Mouse (Mus musculus): ENCODE results near the gene Kcna7. TPM values are rescaled to one million over a fixed set of nuclear protein-coding genes. Genes with fewer than 3 reads are reported as not detected.

Gene Kcna7
- polyA plus RNA-seq, 1 experiment from 2014 or later = 0.11 TPM

DNA sequence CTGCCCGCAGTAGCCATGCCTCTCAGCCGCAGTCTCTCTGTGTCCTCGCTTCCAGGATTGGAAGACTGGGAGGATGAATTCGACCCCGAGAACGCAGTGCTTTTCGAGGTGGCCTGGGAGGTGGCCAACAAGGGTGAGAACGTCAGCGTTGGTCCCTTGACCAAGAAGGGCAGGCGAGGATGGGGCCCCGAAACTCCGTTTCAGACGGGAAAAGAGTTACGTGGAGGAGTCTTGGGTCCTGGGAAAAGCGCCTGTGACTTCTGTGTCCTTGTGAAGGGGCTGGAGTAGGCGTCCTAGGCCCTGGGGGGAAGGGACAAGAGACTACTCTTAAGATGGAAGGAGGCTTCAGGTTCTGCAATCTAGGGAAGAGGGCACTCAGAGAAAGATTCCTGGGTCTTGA, 29.6 kb downstream of the Kcna7 start:
- Histone ChIP-seq H3K4me2 (ENCODE audit: low read depth, low read length) (peak overlapping the region; percentile 72), H3K36me3 (ENCODE audit: control insufficient read depth, insufficient read depth, low read length) (peaks cover 3% of the 10 kb centered on the region; the same call in 1 of the 2 replicates), H3K9ac (ENCODE audit: low read depth, low read length) (peak overlapping the region; percentile 91), H3K27ac (ENCODE audit: low read length) (peak overlapping the region; percentile 78), H3K9me3 (ENCODE audit: control insufficient read depth, low read length) (no peaks in the 10 kb centered on the region), H3K4me3 (ENCODE audit: low read length) (peak overlapping the region; percentile 71), H3K27me3 (replicated peaks; ENCODE audit: control insufficient read depth, insufficient read depth, low read length) (no peaks in the 10 kb centered on the region), H3K4me1 (ENCODE audit: control insufficient read depth, insufficient read depth, low read length) (peaks cover 35% of the 10 kb centered on the region)
- 2% methylated on average over 16 of the region's 16 CpGs for WGBS
- peak; percentile 4; the same call in 1 of the 2 replicates for ATAC-seq

DNA sequence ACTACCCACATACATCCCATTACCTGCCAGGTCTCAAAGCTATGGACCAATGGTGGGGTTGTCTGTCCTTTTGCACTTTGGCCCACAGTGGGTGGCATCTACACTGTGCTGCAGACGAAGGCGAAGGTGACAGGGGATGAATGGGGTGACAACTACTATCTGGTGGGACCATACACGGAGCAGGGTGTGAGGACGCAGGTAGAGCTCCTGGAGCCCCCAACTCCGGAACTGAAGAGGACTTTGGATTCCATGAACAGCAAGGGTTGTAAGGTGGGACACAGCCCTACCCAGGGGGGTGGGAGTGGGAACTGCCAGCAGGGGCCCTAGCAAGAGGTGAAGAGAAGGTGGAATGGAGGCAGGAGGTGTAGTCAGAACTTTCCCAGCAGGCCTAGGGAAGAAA, 31.0 kb downstream of the Kcna7 start:
- Histone ChIP-seq H3K36me3 (ENCODE audit: control insufficient read depth, insufficient read depth, low read length) (no peaks in the 10 kb centered on the region; the same call in 1 of the 2 replicates), H3K27ac (ENCODE audit: low read length) (no peak overlapping the region), H3K27me3 (replicated peaks; ENCODE audit: control insufficient read depth, insufficient read depth, low read length) (no peaks in the 10 kb centered on the region), H3K9ac (ENCODE audit: low read depth, low read length) (peak overlapping the region; percentile 91; the same call in 1 of the 2 replicates), H3K4me2 (ENCODE audit: low read depth, low read length) (peak overlapping the region; percentile 72), H3K4me3 (ENCODE audit: low read length) (no peak overlapping the region), H3K9me3 (ENCODE audit: control insufficient read depth, low read length) (no peaks in the 10 kb centered on the region), H3K4me1 (ENCODE audit: control insufficient read depth, insufficient read depth, low read length) (peaks cover 35% of the 10 kb centered on the region)
- no peak for ATAC-seq
- WGBS = 90% methylated on average over 5 of the region's 5 CpGs

- 0 out of 2 replicates have a peak overlapping the region, but pooled peaks have one; percentile 91 for H3K9ac ChIP-seq (ENCODE audit: low read depth, low read length)
- 50% methylated on average over 6 of the region's 6 CpGs for WGBS
- no peaks in the 10 kb centered on the region; the same call in 1 of the 2 replicates for H3K36me3 ChIP-seq (ENCODE audit: control insufficient read depth, insufficient read depth, low read length)
Measured at GRCm38 (mm10) chr7:45437046-45437445, 31.6 kb downstream of the Kcna7 start.

DNA sequence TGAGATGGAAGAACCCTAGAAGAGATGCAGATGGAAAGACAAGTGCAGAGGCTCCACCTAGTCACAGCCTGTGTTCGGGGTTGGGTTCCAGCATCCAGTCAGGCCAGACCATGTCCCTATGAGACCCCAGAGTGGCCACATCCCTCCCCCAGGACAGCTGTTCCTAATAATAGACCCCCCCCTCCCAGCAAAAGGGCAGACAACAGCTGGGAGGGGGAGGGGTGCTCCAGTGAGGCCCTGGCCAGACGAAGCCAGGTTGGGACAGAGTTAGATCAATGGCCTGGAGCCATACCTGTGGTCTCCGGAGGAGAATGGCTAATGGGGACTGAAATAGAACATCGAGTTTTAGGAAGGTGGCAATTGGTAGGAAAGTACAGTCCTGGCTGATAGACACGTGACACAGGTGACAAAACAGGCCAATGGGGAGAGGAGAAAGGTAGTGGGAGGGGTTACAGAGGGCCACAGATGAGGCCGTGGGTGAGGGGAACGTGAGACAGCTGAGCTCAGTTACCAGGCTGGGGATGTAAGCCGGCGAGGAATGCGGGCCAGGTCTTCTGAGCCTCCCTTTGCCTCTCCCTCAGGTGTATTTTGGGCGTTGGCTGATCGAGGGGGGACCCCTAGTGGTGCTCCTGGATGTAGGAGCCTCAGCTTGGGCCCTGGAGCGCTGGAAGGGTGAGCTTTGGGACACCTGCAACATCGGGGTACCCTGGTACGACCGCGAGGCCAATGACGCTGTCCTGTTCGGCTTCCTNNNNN, 32.2 kb downstream of the Kcna7 start, which contains the start of gene Ruvbl2:
Gene Ruvbl2, minus strand, starts transcription at position 576 of the 756 bp plus-strand sequence.
- Histone ChIP-seq H3K27ac (ENCODE audit: low read length) (no peak within 1 kb of the TSS), H3K27me3 (replicated peaks; ENCODE audit: control insufficient read depth, insufficient read depth, low read length) (no peaks in the 10 kb centered on the region), H3K4me3 (ENCODE audit: low read length) (no peak within 1 kb of the TSS), H3K9ac (ENCODE audit: low read depth, low read length) (peak within 1 kb of the TSS; percentile 18; the same call in 1 of the 2 replicates), H3K36me3 (ENCODE audit: control insufficient read depth, insufficient read depth, low read length) (no peaks in the 10 kb centered on the region; the same call in 1 of the 2 replicates), H3K4me2 (ENCODE audit: low read depth, low read length) (peak within 1 kb of the TSS; percentile 34), H3K9me3 (ENCODE audit: control insufficient read depth, low read length) (no peaks in the 10 kb centered on the region), H3K4me1 (ENCODE audit: control insufficient read depth, insufficient read depth, low read length) (peaks cover 33% of the 10 kb centered on the region)
- ATAC-seq = no peak
- 26% methylated on average over 19 of the region's 19 CpGs for WGBS

More at GRCm38 (mm10) chr7:45437046-45437445, 31.6 kb downstream of the Kcna7 start:
- H3K4me3 ChIP-seq (ENCODE audit: low read length) = no peak overlapping the region
- no peaks in the 10 kb centered on the region for H3K27me3 ChIP-seq (replicated peaks; ENCODE audit: control insufficient read depth, insufficient read depth, low read length)
- peaks cover 35% of the 10 kb centered on the region for H3K4me1 ChIP-seq (ENCODE audit: control insufficient read depth, insufficient read depth, low read length)
- no peak for ATAC-seq
- H3K27ac ChIP-seq (ENCODE audit: low read length) = no peak overlapping the region
- H3K4me2 ChIP-seq (ENCODE audit: low read depth, low read length) = no peak overlapping the region
- no peaks in the 10 kb centered on the region for H3K9me3 ChIP-seq (ENCODE audit: control insufficient read depth, low read length)

GRCm38 (mm10) chr7:45443526-45444420, 38.3 kb downstream of the Kcna7 start:
- Histone ChIP-seq H3K4me1 (ENCODE audit: control insufficient read depth, insufficient read depth, low read length) (no peaks in the 10 kb centered on the region), H3K9ac (ENCODE audit: low read depth, low read length) (no peak overlapping the region), H3K27me3 (replicated peaks; ENCODE audit: control insufficient read depth, insufficient read depth, low read length) (no peaks in the 10 kb centered on the region), H3K4me3 (ENCODE audit: low read length) (no peak overlapping the region), H3K4me2 (ENCODE audit: low read depth, low read length) (no peak overlapping the region), H3K27ac (ENCODE audit: low read length) (no peak overlapping the region), H3K9me3 (ENCODE audit: control insufficient read depth, low read length) (no peaks in the 10 kb centered on the region), H3K36me3 (ENCODE audit: control insufficient read depth, insufficient read depth, low read length) (peaks cover 7% of the 10 kb centered on the region; the same call in 1 of the 2 replicates)
- WGBS = 78% methylated on average over 22 of the region's 22 CpGs
- no peak for ATAC-seq

GRCm38 (mm10) chr7:45446589-45446988, 41.1 kb downstream of the Kcna7 start:
- no peak overlapping the region for H3K27ac ChIP-seq (ENCODE audit: low read length)
- no peaks in the 10 kb centered on the region for H3K27me3 ChIP-seq (replicated peaks; ENCODE audit: control insufficient read depth, insufficient read depth, low read length)
- H3K4me1 ChIP-seq (ENCODE audit: control insufficient read depth, insufficient read depth, low read length) = no peaks in the 10 kb centered on the region
- H3K4me2 ChIP-seq (ENCODE audit: low read depth, low read length) = no peak overlapping the region
- no peak for ATAC-seq
- no peak overlapping the region for H3K4me3 ChIP-seq (ENCODE audit: low read length)
- H3K36me3 ChIP-seq (ENCODE audit: control insufficient read depth, insufficient read depth, low read length) = peaks cover 7% of the 10 kb centered on the region; the same call in 1 of the 2 replicates
- H3K9me3 ChIP-seq (ENCODE audit: control insufficient read depth, low read length) = no peaks in the 10 kb centered on the region
- H3K9ac ChIP-seq (ENCODE audit: low read depth, low read length) = no peak overlapping the region

DNA sequence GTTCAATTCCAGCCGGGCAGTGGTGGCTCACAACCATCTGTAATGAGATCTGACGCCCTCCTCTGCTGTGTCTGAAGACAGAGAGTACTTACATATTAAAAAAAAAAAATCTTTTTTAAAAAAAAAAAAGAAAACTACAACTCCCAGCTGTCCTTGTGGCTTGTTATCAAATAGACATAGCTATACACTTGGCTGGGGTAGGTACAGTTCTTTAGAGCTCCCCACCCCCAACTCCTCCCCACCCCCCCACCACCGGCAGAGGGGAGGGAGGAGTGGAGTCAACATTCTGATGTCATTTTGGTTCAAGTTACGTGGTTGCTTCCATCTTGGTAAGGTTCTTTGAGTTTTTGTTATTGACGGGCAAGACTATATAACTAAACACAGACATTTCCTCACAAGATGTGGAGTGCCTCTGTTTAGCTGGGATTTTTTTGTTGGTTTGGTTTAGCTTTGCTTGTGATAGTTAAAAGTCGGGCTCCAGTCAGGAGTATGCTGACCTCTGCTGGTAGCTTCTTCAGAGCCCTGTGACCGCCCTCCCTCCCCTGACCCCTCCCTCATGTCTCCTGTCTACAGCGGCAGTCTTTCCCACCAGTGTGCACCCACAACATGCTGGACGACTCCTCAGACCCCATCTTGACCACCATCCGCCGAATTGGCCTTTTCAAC, 42.0 kb downstream of the Kcna7 start:
- H3K4me3 ChIP-seq (ENCODE audit: low read length) = no peak overlapping the region
- H3K9me3 ChIP-seq (ENCODE audit: control insufficient read depth, low read length) = no peaks in the 10 kb centered on the region
- 39% methylated on average over 11 of the region's 11 CpGs for WGBS
- peak; percentile 37; the same call in 1 of the 2 replicates for ATAC-seq
- H3K4me2 ChIP-seq (ENCODE audit: low read depth, low read length) = no peak overlapping the region
- no peaks in the 10 kb centered on the region for H3K4me1 ChIP-seq (ENCODE audit: control insufficient read depth, insufficient read depth, low read length)
- no peak overlapping the region for H3K27ac ChIP-seq (ENCODE audit: low read length)
- no peak overlapping the region for H3K9ac ChIP-seq (ENCODE audit: low read depth, low read length)
- no peaks in the 10 kb centered on the region for H3K27me3 ChIP-seq (replicated peaks; ENCODE audit: control insufficient read depth, insufficient read depth, low read length)
- peaks cover 7% of the 10 kb centered on the region; the same call in 1 of the 2 replicates for H3K36me3 ChIP-seq (ENCODE audit: control insufficient read depth, insufficient read depth, low read length)

DNA sequence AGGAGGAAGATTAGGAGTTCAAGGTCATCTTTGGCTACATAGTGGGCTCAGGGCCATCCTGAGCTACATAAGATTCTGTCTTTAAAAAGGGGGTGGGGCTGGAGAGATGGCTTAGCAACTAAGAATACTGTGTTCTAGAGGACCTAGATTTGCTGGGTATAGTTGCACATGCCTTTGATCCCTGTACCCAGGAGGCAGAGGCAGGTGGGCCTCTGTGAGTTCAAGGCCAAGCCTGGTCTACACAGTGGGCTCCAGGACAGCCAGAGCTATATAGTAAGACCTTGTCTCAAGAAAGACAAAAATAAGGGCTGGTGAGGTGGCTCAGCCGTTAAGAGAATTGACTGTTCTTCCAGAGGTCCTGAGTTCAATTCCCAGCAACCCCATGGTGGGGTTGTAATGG, 44.5 kb downstream of the Kcna7 start:
- Histone ChIP-seq H3K4me2 (ENCODE audit: low read depth, low read length) (no peak overlapping the region), H3K9ac (ENCODE audit: low read depth, low read length) (no peak overlapping the region), H3K27ac (ENCODE audit: low read length) (no peak overlapping the region), H3K9me3 (ENCODE audit: control insufficient read depth, low read length) (no peaks in the 10 kb centered on the region), H3K4me3 (ENCODE audit: low read length) (no peak overlapping the region), H3K27me3 (replicated peaks; ENCODE audit: control insufficient read depth, insufficient read depth, low read length) (no peaks in the 10 kb centered on the region), H3K36me3 (ENCODE audit: control insufficient read depth, insufficient read depth, low read length) (0 out of 2 replicates have a peak, but pooled peaks cover 4% of the 10 kb centered on the region), H3K4me1 (ENCODE audit: control insufficient read depth, insufficient read depth, low read length) (no peaks in the 10 kb centered on the region)
- ATAC-seq = no peak
- 96% methylated on average over 1 of the region's 1 CpGs for WGBS
